Mouse (Mus musculus): ENCODE data around the gene C330007P06Rik. TPM values are rescaled to one million over a fixed set of nuclear protein-coding genes. Genes with fewer than 3 reads are reported as not detected.

C330007P06Rik gene
- polyA plus RNA-seq, 1 experiment from 2014 or later, result 25.1 TPM

DNA sequence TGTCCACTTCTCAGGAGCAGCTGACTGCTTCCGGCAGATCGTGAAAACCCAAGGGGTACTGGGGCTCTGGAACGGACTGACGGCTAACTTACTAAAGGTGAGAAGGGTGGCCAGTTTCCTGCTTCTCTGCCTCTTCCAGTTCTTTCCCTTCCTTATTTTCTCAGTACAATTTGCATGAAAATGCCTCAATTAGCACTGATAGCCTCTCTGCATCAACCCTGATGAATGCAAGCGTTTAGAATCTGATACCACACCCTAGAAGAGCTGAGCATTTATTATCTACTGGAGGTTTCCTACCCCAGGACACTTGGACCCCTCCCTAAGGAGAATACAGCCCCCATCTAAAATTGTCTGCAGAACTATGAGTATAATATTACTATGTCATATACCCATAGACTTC is 98.4 kb downstream of the C330007P06Rik start:
- no peak overlapping the region for H3K4me3 ChIP-seq
- H3K9me3 ChIP-seq, result no peaks in the 10 kb centered on the region
- 84% methylated on average over 5 of the region's 5 CpGs for WGBS
- H3K27me3 ChIP-seq (ENCODE audit: insufficient read depth, poor library complexity, severe bottlenecking), result no peaks in the 10 kb centered on the region
- H3K4me1 ChIP-seq (replicated peaks), result no peaks in the 10 kb centered on the region
- H3K27ac ChIP-seq, result no peak overlapping the region
- no peak for DNase-seq (ENCODE audit: low spot score)
- no peaks in the 10 kb centered on the region for H3K36me3 ChIP-seq

Other genes starting within 250 kb of the C330007P06Rik start
- gene Akap17b, start 228.7 kb downstream of the C330007P06Rik start, polyA plus RNA-seq (2016; fragmentation: Nextera tagmentation; extraction: Ambion mirVana), result 3.4 TPM in 2 replicates
- 0.96 and 1.4 TPM in 2 replicates for gene Slc25a43, start 130.5 kb downstream of the C330007P06Rik start, polyA plus RNA-seq (2016; fragmentation: Nextera tagmentation; extraction: Ambion mirVana)
- gene Slc25a5, start 78.5 kb downstream of the C330007P06Rik start, polyA plus RNA-seq (2016; fragmentation: Nextera tagmentation; extraction: Ambion mirVana), result 803 and 848 TPM in 2 replicates
- 133 TPM in 2 replicates for gene Ube2a, start 211 bp downstream of the C330007P06Rik start, polyA plus RNA-seq (2016; fragmentation: Nextera tagmentation; extraction: Ambion mirVana)
- 3.0 and 4.7 TPM in 2 replicates for gene Nkrf, start 28.8 kb upstream of the C330007P06Rik start, polyA plus RNA-seq (2016; fragmentation: Nextera tagmentation; extraction: Ambion mirVana)
- gene Sept6, start 117.7 kb upstream of the C330007P06Rik start, polyA plus RNA-seq (2016; fragmentation: Nextera tagmentation; extraction: Ambion mirVana), result 37.5 and 46.3 TPM in 2 replicates
- gene Sowahd, start 174.7 kb upstream of the C330007P06Rik start, polyA plus RNA-seq (2016; fragmentation: Nextera tagmentation; extraction: Ambion mirVana), result not detected in 2 replicates
- 405 and 454 TPM in 2 replicates for gene Rpl39, start 211.3 kb upstream of the C330007P06Rik start, polyA plus RNA-seq (2016; fragmentation: Nextera tagmentation; extraction: Ambion mirVana)
- gene Upf3b, start 236.2 kb upstream of the C330007P06Rik start, polyA plus RNA-seq (2016; fragmentation: Nextera tagmentation; extraction: Ambion mirVana), result 13.0 and 18.5 TPM in 2 replicates